Mouse (Mus musculus): ENCODE results near the gene Rprml. TPM values are rescaled to one million over a fixed set of nuclear protein-coding genes. Genes with fewer than 3 reads are reported as not detected.

Gene Rprml
- total and polyA plus RNA-seq, 3 experiments: not detected

DNA sequence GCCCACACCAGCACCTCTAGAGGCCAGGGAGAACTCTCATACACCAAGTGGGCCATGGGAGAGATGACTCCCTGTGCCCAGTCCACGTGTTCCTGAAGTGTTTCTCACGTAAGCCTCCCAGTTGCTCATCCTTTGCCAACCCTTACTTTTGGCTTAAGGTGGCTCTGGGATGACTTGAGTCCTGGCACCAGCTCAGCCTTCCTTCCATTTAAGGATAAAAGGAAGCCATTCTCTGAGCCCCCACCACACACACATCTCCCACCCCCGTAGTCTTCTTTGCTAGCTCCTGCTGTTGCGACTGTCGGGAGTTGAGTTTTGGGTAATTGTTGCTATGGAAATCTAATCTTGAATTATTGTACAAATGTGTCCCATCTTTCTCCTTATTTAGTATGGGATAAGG is 13.2 kb downstream of the Rprml start:
- peaks cover 10 to 12% of the 10 kb centered on the region in 2 experiments for H3K27me3 ChIP-seq (ENCODE audit: control insufficient read depth in 1 of 2, insufficient read depth in 2 of 2, low read length in 2 of 2)
- no peak for DNase-seq (ENCODE audit: low read depth, low spot score)
- no peaks in the 10 kb centered on the region for H3K4me1 ChIP-seq (ENCODE audit: control insufficient read depth in 1 of 2, insufficient read depth in 2 of 2, low read length in 2 of 2)
- H3K27ac ChIP-seq (ENCODE audit: control insufficient read depth, low read depth, low read length): no peak overlapping the region
- no peaks in the 10 kb centered on the region for H3K79me2 ChIP-seq (ENCODE audit: control insufficient read depth, insufficient read depth, low read length, poor library complexity)
- H3K36me3 ChIP-seq (ENCODE audit: control insufficient read depth in 1 of 2, insufficient read depth in 2 of 2, low read length in 2 of 2): no peaks in the 10 kb centered on the region
- no peak overlapping the region for H3K9ac ChIP-seq (ENCODE audit: control insufficient read depth, low read depth, low read length, poor library complexity, severe bottlenecking)
- TF ChIP-seq TBP (IDR thresholded peaks at IDR 0.05; ENCODE audit: low read depth, low read length): no peak
- no peak for TF ChIP-seq POLR2AphosphoS2 (IDR thresholded peaks at IDR 0.05; ENCODE audit: low read length)
- no peak for TF ChIP-seq MYB (IDR thresholded peaks at IDR 0.05; ENCODE audit: low read depth, low read length)
- no peak overlapping the region for H3K4me3 ChIP-seq (ENCODE audit: control insufficient read depth in 1 of 2, insufficient read depth in 1 of 2, low read depth in 2 of 2, low read length in 2 of 2)
- no peaks in the 10 kb centered on the region for H3K9me3 ChIP-seq (replicated peaks; ENCODE audit: insufficient read depth, low read length)

DNA sequence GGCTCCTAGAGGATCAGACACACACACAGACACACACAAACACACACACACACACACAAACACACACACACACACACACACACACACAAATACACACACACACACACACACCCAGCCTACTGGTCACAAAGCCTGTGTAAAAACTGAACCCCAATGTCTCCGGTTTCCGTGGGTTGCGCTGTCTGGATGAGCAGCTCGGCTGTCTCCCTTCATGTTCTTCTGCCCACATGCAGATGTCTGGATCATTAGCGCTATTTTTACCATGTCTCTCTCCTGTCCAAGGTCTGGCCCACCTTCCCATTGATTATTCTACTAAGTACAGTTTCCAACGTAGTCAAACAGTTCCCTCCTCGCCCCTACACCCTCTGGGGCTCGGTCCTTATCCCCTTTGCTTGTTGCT is 13.7 kb downstream of the Rprml start:
- Histone ChIP-seq H3K4me1 (ENCODE audit: control insufficient read depth in 1 of 2, insufficient read depth in 2 of 2, low read length in 2 of 2) (no peaks in the 10 kb centered on the region), H3K4me3 (ENCODE audit: control insufficient read depth in 1 of 2, insufficient read depth in 1 of 2, low read depth in 2 of 2, low read length in 2 of 2) (no peak overlapping the region), H3K36me3 (ENCODE audit: control insufficient read depth in 1 of 2, insufficient read depth in 2 of 2, low read length in 2 of 2) (no peaks in the 10 kb centered on the region), H3K27ac (ENCODE audit: control insufficient read depth, low read depth, low read length) (no peak overlapping the region), H3K9me3 (replicated peaks; ENCODE audit: insufficient read depth, low read length) (no peaks in the 10 kb centered on the region), H3K9ac (ENCODE audit: control insufficient read depth, low read depth, low read length, poor library complexity, severe bottlenecking) (no peak overlapping the region), H3K79me2 (ENCODE audit: control insufficient read depth, insufficient read depth, low read length, poor library complexity) (no peaks in the 10 kb centered on the region), H3K27me3 (ENCODE audit: control insufficient read depth in 1 of 2, insufficient read depth in 2 of 2, low read length in 2 of 2) (peaks cover 10 to 12% of the 10 kb centered on the region in 2 experiments)
- no peak for DNase-seq (ENCODE audit: low read depth, low spot score)
- TF ChIP-seq GATA1 (IDR thresholded peaks at IDR 0.05; ENCODE audit: low read depth, low read length) (no peak), TBP (IDR thresholded peaks at IDR 0.05; ENCODE audit: low read depth, low read length) (no peak), MYC (IDR thresholded peaks at IDR 0.05; ENCODE audit: low read depth, low read length) (no peak), CTCF (IDR thresholded peaks at IDR 0.05 in 2 of 3, conservative IDR thresholded peaks at IDR 0.05 in 1 of 3; ENCODE audit: control insufficient read depth in 1 of 3, insufficient read depth in 1 of 3, low read depth in 2 of 3, low read length in 3 of 3, poor library complexity in 1 of 3, severe bottlenecking in 1 of 3) (no peak), TAL1 (IDR thresholded peaks at IDR 0.05; ENCODE audit: low read length) (no peak), MAX (IDR thresholded peaks at IDR 0.05; ENCODE audit: low read length) (no peak), SIN3A (IDR thresholded peaks at IDR 0.05; ENCODE audit: low read length) (no peak), SMC3 (IDR thresholded peaks at IDR 0.05; ENCODE audit: low read depth, low read length) (no peak), NRF1 (IDR thresholded peaks at IDR 0.05; ENCODE audit: insufficient read depth, low read depth, low read length, poor library complexity, severe bottlenecking) (no peak)

DNA sequence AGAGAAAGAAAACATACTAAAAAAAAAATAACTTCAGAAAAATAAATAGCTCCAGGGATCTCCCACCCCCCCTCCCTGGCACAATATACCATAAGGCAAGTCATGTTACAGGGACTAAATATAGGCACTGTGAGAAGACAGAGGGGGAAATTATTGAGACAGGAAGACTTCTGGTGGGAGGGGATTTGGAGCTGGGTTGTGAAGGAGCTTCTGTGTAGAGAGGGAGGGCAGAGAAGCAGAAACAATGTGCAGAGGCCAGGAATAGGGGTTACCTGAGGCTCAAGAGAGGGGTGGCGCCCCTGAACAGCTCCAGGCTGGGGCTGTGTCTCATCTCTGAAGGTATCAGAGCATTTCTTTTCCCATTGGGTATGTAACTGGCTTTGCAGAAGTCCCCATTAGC is 16.3 kb downstream of the Rprml start:
- H3K9ac ChIP-seq (ENCODE audit: control insufficient read depth, low read depth, low read length, poor library complexity, severe bottlenecking): no peak overlapping the region
- no peak overlapping the region for H3K4me3 ChIP-seq (ENCODE audit: control insufficient read depth in 1 of 2, insufficient read depth in 1 of 2, low read depth in 2 of 2, low read length in 2 of 2)
- no peaks in the 10 kb centered on the region for H3K9me3 ChIP-seq (replicated peaks; ENCODE audit: insufficient read depth, low read length)
- H3K27me3 ChIP-seq (ENCODE audit: control insufficient read depth in 1 of 2, insufficient read depth in 2 of 2, low read length in 2 of 2): peaks cover 0 to 1% of the 10 kb centered on the region in 2 experiments; a peak in 1 of 4 replicates
- H3K79me2 ChIP-seq (ENCODE audit: control insufficient read depth, insufficient read depth, low read length, poor library complexity): no peaks in the 10 kb centered on the region
- DNase-seq (ENCODE audit: low read depth, low spot score): no peak
- TF ChIP-seq USF1 (IDR thresholded peaks at IDR 0.05; ENCODE audit: low read depth, low read length) (no peak), CHD1 (IDR thresholded peaks at IDR 0.05; ENCODE audit: low read depth, low read length) (no peak), MXI1 (IDR thresholded peaks at IDR 0.05; ENCODE audit: low read depth, low read length) (no peak), ZNF384 (IDR thresholded peaks at IDR 0.05; ENCODE audit: low read depth, low read length) (no peak), JUND (IDR thresholded peaks at IDR 0.05; ENCODE audit: low read depth, low read length) (no peak), RAD21 (IDR thresholded peaks at IDR 0.05; ENCODE audit: low read depth, low read length) (no peak), SIN3A (IDR thresholded peaks at IDR 0.05; ENCODE audit: low read length) (no peak)
- no peaks in the 10 kb centered on the region for H3K36me3 ChIP-seq (ENCODE audit: control insufficient read depth in 1 of 2, insufficient read depth in 2 of 2, low read length in 2 of 2)
- H3K4me1 ChIP-seq (ENCODE audit: control insufficient read depth in 1 of 2, insufficient read depth in 2 of 2, low read length in 2 of 2): no peaks in the 10 kb centered on the region
- H3K27ac ChIP-seq (ENCODE audit: control insufficient read depth, low read depth, low read length): no peak overlapping the region

All from MEL (cell line).